Mouse (Mus musculus): ENCODE results near the gene Rab3a. TPM values are rescaled to one million over a fixed set of nuclear protein-coding genes. Genes with fewer than 3 reads are reported as not detected.

Gene Rab3a
- polyA plus RNA-seq, 1 experiment = 14.4 TPM

DNA sequence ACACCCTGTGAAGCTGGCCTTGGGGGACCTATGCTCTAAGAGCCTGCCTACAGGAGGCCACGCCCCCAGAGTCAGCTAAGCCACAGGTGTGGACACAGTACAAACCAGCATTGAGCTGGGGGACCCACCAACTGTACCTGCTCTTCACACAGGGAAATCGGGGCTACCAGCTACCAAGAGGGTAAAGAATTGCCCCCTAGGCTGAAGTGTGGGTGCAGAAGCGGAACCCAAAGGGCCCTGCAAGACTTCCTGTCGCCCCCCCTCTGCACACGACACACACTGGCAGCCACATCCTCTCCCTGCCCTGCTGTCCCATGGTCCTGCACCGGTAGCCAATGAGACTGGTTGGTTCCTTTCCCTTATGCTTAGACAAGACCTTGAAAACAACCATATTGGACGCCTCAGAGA lies 36.8 kb downstream of the Rab3a start:
- Histone ChIP-seq H3K27me3 (ENCODE audit: control insufficient read depth, insufficient read depth, insufficient read length) (no peaks in the 10 kb centered on the region), H3K79me2 (ENCODE audit: control insufficient read depth, insufficient read depth) (peaks cover 24% of the 10 kb centered on the region), H3K36me3 (ENCODE audit: control insufficient read depth, insufficient read depth) (peaks cover 14% of the 10 kb centered on the region), H3ac (ENCODE audit: control insufficient read depth, insufficient read length, low read depth) (peak overlapping the region; percentile 81), H3K79me3 (ENCODE audit: low read depth) (peaks cover 10% of the 10 kb centered on the region), H3K4me3 (ENCODE audit: insufficient read depth, poor library complexity, severe bottlenecking) (peak overlapping the region; percentile 52)
- TF ChIP-seq MAX (IDR thresholded peaks at IDR 0.05) (no peak), CEBPB (IDR thresholded peaks at IDR 0.05; ENCODE audit: low read depth) (no peak), MYOG (IDR thresholded peaks at IDR 0.05; ENCODE audit: control insufficient read depth, extremely low read depth, insufficient read length) (no peak), USF1 (IDR thresholded peaks at IDR 0.05; ENCODE audit: low read depth) (no peak), CTCF (IDR thresholded peaks at IDR 0.05; ENCODE audit: control insufficient read depth, insufficient read depth, insufficient read length) (no peak), FOSL1 (IDR thresholded peaks at IDR 0.05; ENCODE audit: insufficient read depth, low read length, poor library complexity, severe bottlenecking) (no peak), MYOD1 (IDR thresholded peaks at IDR 0.05; ENCODE audit: control insufficient read depth, insufficient read length, low read depth) (no peak)

DNA sequence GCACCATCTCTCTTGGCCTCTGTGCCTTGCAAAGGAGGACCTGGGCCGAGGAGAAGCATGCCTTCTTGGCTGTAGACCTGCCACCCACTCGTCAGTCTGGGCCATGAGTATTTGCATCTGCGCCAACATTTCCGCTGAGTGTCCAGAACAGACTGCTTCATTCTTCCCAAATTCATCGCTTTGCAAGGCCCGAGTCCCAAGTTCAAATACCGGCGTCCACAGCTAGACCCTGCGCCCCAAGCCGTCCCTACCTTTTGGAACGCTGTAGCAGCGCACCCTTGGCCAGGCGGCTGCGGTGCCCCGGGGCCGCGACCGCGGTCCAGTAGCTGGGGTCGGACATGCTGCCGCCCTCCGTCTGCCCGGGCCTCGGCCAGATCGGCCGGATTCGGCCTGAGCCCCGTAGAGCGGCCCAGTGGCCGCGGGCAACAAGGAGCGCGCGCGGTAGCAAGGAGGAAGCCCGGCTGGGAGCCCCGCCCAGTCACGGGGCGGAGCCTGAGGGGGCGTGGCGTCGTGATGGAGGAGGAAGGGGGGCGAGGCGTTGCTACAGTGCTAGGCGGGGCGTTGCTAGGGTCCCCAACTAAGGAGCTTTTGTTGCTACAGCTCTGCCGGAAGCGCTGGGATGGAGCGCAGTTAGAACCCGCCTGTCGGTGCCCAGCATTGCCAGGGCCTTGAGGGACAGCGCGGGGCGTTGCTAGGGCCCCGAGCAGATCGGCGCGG lies 37.7 kb downstream of the Rab3a start:
- H3ac ChIP-seq (ENCODE audit: control insufficient read depth, insufficient read length, low read depth) = peak overlapping the region; percentile 81
- TF ChIP-seq MYOG (IDR thresholded peaks at IDR 0.05; ENCODE audit: control insufficient read depth, extremely low read depth, insufficient read length) = no peak
- TF ChIP-seq MAX (IDR thresholded peaks at IDR 0.05) = peak; percentile 7
- H3K79me2 ChIP-seq (ENCODE audit: control insufficient read depth, insufficient read depth) = peaks cover 24% of the 10 kb centered on the region
- H3K79me3 ChIP-seq (ENCODE audit: low read depth) = peaks cover 10% of the 10 kb centered on the region
- H3K36me3 ChIP-seq (ENCODE audit: control insufficient read depth, insufficient read depth) = peaks cover 8% of the 10 kb centered on the region
- no peaks in the 10 kb centered on the region for H3K27me3 ChIP-seq (ENCODE audit: control insufficient read depth, insufficient read depth, insufficient read length)
- H3K4me3 ChIP-seq (ENCODE audit: insufficient read depth, poor library complexity, severe bottlenecking) = peak overlapping the region; percentile 52

DNA sequence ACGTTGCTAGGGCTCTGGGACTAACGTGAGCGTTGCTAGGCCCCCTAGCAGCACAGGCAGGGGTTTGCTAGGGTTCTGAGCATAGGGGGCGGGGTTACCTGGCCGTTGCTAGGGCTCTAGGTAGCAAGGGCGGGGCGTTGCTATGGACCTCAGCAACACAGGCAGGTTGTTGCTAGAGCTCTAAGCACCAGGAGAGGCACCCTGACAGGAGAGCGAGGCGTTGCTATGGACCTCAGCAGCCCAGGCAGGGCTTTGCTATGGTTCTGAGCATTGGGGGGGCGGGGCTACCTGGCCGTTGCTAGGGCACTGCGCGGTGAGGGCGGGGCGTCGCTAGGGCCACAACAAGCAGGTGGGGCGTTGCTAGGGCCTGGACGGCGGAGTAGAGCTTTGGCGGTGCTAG lies 38.2 kb downstream of the Rab3a start:
- Histone ChIP-seq H3ac (ENCODE audit: control insufficient read depth, insufficient read length, low read depth) (peak overlapping the region; percentile 30), H3K36me3 (ENCODE audit: control insufficient read depth, insufficient read depth) (peaks cover 4% of the 10 kb centered on the region), H3K79me3 (ENCODE audit: low read depth) (peaks cover 10% of the 10 kb centered on the region), H3K79me2 (ENCODE audit: control insufficient read depth, insufficient read depth) (peaks cover 24% of the 10 kb centered on the region), H3K4me3 (ENCODE audit: insufficient read depth, poor library complexity, severe bottlenecking) (peak overlapping the region; percentile 18), H3K27me3 (ENCODE audit: control insufficient read depth, insufficient read depth, insufficient read length) (no peaks in the 10 kb centered on the region)
- TF ChIP-seq MYOG (IDR thresholded peaks at IDR 0.05; ENCODE audit: control insufficient read depth, extremely low read depth, insufficient read length) = no peak
- no peak for TF ChIP-seq CTCF (IDR thresholded peaks at IDR 0.05; ENCODE audit: control insufficient read depth, insufficient read depth, insufficient read length)
- no peak for TF ChIP-seq CEBPB (IDR thresholded peaks at IDR 0.05; ENCODE audit: low read depth)
- TF ChIP-seq USF1 (IDR thresholded peaks at IDR 0.05; ENCODE audit: low read depth) = no peak
- no peak for TF ChIP-seq FOSL1 (IDR thresholded peaks at IDR 0.05; ENCODE audit: insufficient read depth, low read length, poor library complexity, severe bottlenecking)
- TF ChIP-seq MAX (IDR thresholded peaks at IDR 0.05) = no peak
- no peak for TF ChIP-seq MYOD1 (IDR thresholded peaks at IDR 0.05; ENCODE audit: control insufficient read depth, insufficient read length, low read depth)

GRCm38 (mm10) chr8:70794215-70794614 lies 39.7 kb downstream of the Rab3a start:
- Histone ChIP-seq H3ac (ENCODE audit: control insufficient read depth, insufficient read length, low read depth) (no peak overlapping the region), H3K79me3 (ENCODE audit: low read depth) (peaks cover 10% of the 10 kb centered on the region), H3K36me3 (ENCODE audit: control insufficient read depth, insufficient read depth) (no peaks in the 10 kb centered on the region), H3K4me3 (ENCODE audit: insufficient read depth, poor library complexity, severe bottlenecking) (no peak overlapping the region), H3K79me2 (ENCODE audit: control insufficient read depth, insufficient read depth) (peaks cover 24% of the 10 kb centered on the region), H3K27me3 (ENCODE audit: control insufficient read depth, insufficient read depth, insufficient read length) (no peaks in the 10 kb centered on the region)
- TF ChIP-seq MYOG (IDR thresholded peaks at IDR 0.05; ENCODE audit: control insufficient read depth, extremely low read depth, insufficient read length) (no peak), FOSL1 (IDR thresholded peaks at IDR 0.05; ENCODE audit: insufficient read depth, low read length, poor library complexity, severe bottlenecking) (no peak)

- no peaks in the 10 kb centered on the region for H3K27me3 ChIP-seq (ENCODE audit: control insufficient read depth, insufficient read depth, insufficient read length)
- H3K79me2 ChIP-seq (ENCODE audit: control insufficient read depth, insufficient read depth) = peaks cover 25% of the 10 kb centered on the region
- H3K4me3 ChIP-seq (ENCODE audit: insufficient read depth, poor library complexity, severe bottlenecking) = no peak overlapping the region
- TF ChIP-seq USF1 (IDR thresholded peaks at IDR 0.05; ENCODE audit: low read depth) (no peak), MAX (IDR thresholded peaks at IDR 0.05) (no peak), FOSL1 (IDR thresholded peaks at IDR 0.05; ENCODE audit: insufficient read depth, low read length, poor library complexity, severe bottlenecking) (no peak), CEBPB (IDR thresholded peaks at IDR 0.05; ENCODE audit: low read depth) (no peak), MYOG (IDR thresholded peaks at IDR 0.05; ENCODE audit: control insufficient read depth, extremely low read depth, insufficient read length) (no peak), CTCF (IDR thresholded peaks at IDR 0.05; ENCODE audit: control insufficient read depth, insufficient read depth, insufficient read length) (no peak), MYOD1 (IDR thresholded peaks at IDR 0.05; ENCODE audit: control insufficient read depth, insufficient read length, low read depth) (no peak)
- H3K79me3 ChIP-seq (ENCODE audit: low read depth) = peaks cover 8% of the 10 kb centered on the region
- H3K36me3 ChIP-seq (ENCODE audit: control insufficient read depth, insufficient read depth) = no peaks in the 10 kb centered on the region
- no peak overlapping the region for H3ac ChIP-seq (ENCODE audit: control insufficient read depth, insufficient read length, low read depth)
Observed at GRCm38 (mm10) chr8:70795370-70795769, 40.9 kb downstream of the Rab3a start.

DNA sequence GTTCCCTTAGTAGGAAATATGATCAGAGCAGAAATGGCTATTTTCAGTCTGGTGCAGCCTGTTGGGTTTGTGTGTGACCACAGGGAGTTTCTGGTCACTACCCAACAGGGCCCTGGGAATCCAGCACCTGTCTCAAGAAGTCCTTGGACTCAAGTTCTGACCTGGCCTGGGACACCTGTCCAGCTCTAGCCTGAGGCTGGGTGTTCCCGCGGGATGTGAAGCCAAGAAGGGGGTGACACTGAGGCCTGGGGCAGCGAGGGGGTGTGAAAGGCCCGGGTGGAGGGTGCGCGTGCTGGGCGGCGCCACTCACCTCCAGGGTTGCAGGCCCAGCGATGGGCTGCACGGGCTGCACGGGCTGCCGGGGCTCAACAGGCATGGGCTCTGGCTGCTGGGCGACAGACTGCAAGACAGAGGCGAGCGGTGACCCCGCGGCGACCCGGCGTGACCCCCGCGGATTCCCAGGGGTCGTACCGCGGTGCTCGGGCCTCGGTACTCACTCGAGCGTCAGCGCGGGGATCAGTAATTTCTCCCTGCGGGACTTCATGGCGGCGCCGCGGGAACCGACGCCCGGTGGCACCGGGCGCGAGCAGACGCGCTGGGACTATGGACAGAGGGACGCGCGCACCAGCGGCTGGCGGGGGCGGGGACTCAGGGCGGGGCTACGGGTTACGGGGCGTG lies 42.1 kb downstream of the Rab3a start:
- H3K27me3 ChIP-seq (ENCODE audit: control insufficient read depth, insufficient read depth, insufficient read length) = no peaks in the 10 kb centered on the region
- no peaks in the 10 kb centered on the region for H3K36me3 ChIP-seq (ENCODE audit: control insufficient read depth, insufficient read depth)
- TF ChIP-seq CEBPB (IDR thresholded peaks at IDR 0.05; ENCODE audit: low read depth) = no peak
- peak; percentile 25 for TF ChIP-seq MAX (IDR thresholded peaks at IDR 0.05)
- peak; percentile 4 for TF ChIP-seq MYOD1 (IDR thresholded peaks at IDR 0.05; ENCODE audit: control insufficient read depth, insufficient read length, low read depth)
- peaks cover 5% of the 10 kb centered on the region for H3K79me3 ChIP-seq (ENCODE audit: low read depth)
- H3K79me2 ChIP-seq (ENCODE audit: control insufficient read depth, insufficient read depth) = peaks cover 14% of the 10 kb centered on the region
- H3K4me3 ChIP-seq (ENCODE audit: insufficient read depth, poor library complexity, severe bottlenecking) = peak overlapping the region; percentile 34
- peak overlapping the region; percentile 28 for H3ac ChIP-seq (ENCODE audit: control insufficient read depth, insufficient read length, low read depth)

All from C2C12 (cell line).